Mouse (Mus musculus) embryonic facial prominence, embryonic 12.5 days (tissue): ENCODE data around the gene Pnkd. TPM values are rescaled to one million over a fixed set of nuclear protein-coding genes. Genes with fewer than 3 reads are reported as not detected.

ENCODE experiments used
- ATAC-seq: fragments of 200-750 bp; cut with Nextera tagmentation; 2 replicates; pipeline ENCODE4 v1.8.0; 2017; ENCODE audit not compliant: insufficient number of reproducible peaks, insufficient read depth, low FRiP score, low TSS enrichment
- H3K27ac ChIP-seq: fragments of 300-500 bp; sonication (generic); 2 replicates; pipeline ENCODE4 v1.5.1; 2016; ENCODE audit warnings: mild to moderate bottlenecking
- H3K27me3 ChIP-seq: fragments of 300-500 bp; sonication (generic); 2 replicates; pipeline ENCODE4 v1.6.1; 2016; ENCODE audit warnings: mild to moderate bottlenecking, moderate library complexity
- H3K36me3 ChIP-seq: fragments of 300-500 bp; sonication (generic); 2 replicates; pipeline ENCODE4 v1.6.1; 2016; ENCODE audit warnings: mild to moderate bottlenecking
- H3K4me1 ChIP-seq: fragments of 300-500 bp; sonication (generic); 2 replicates; pipeline ENCODE4 v1.6.1; 2016
- H3K4me2 ChIP-seq: fragments of 300-500 bp; sonication (generic); replicated peaks from 2 replicates; pipeline ENCODE4 v1.6.1; 2016; ENCODE audit warnings: mild to moderate bottlenecking, moderate library complexity
- H3K4me3 ChIP-seq: fragments of 300-500 bp; sonication (generic); 2 replicates; pipeline ENCODE4 v1.5.1; 2016; ENCODE audit warnings: mild to moderate bottlenecking
- H3K9ac ChIP-seq: fragments of 300-500 bp; sonication (generic); 2 replicates; pipeline ENCODE4 v1.6.1; 2016; ENCODE audit warnings: mild to moderate bottlenecking, moderate library complexity
- H3K9me3 ChIP-seq: fragments of 300-500 bp; sonication (generic); 2 replicates; pipeline ENCODE4 v1.6.1; 2016; ENCODE audit warnings: mild to moderate bottlenecking, moderate library complexity
- WGBS: fragments of 180-500 bp; shearing (Covaris S2); methylation state at CpG from one replicate; pipeline ENCODE4 v1.1.7; 2016; 5-methylcytosine and 5-hydroxymethylcytosine counted together
- polyA plus RNA-seq: library from polyadenylated mRNA; unstranded; fragments of >200 nt; fragmentation: Nextera tagmentation; extraction: Ambion mirVana; gene quantifications from 2 replicates; pipeline ENCODE4 v1.2.1, GENCODE M21; 2016

Gene Pnkd
- polyA plus RNA-seq, 1 experiment from 2014 or later, result 106 TPM

GRCm38 (mm10) chr1:74370040-74370439 lies 85.3 kb downstream of the Pnkd start:
- Histone ChIP-seq H3K9me3 (no peaks in the 10 kb centered on the region), H3K9ac (no peak overlapping the region), H3K4me1 (peaks cover 2% of the 10 kb centered on the region; the same call in 1 of the 2 replicates), H3K4me3 (no peak overlapping the region), H3K36me3 (no peaks in the 10 kb centered on the region), H3K27ac (no peak overlapping the region), H3K4me2 (no peak overlapping the region), H3K27me3 (no peaks in the 10 kb centered on the region)
- 51% methylated on average over 4 of the region's 4 CpGs for WGBS
- ATAC-seq, result no peak

DNA sequence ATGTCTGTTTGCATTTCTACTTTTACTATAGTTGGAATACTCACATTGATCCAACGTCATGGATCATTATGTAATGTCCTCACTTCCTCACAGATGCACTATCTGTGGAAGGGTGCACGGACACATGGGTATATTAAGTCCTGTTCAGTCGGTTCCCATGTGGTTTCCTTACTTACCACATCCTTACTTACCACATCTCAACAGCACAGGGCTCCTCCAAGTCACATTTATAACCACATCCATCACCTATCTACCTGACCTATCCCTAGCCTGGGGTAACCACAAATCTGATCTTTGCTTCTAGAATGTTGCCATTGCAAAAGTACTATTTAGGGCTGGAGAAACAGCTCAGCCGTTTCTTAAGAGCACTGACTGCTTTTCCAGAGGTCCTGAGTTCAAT lies 88.6 kb downstream of the Pnkd start:
- ATAC-seq, result no peak
- no peak overlapping the region for H3K4me2 ChIP-seq
- no peaks in the 10 kb centered on the region for H3K9me3 ChIP-seq
- peaks cover 4% of the 10 kb centered on the region; the same call in 1 of the 2 replicates for H3K4me1 ChIP-seq
- H3K4me3 ChIP-seq, result no peak overlapping the region
- 78% methylated on average over 4 of the region's 4 CpGs for WGBS
- H3K27ac ChIP-seq, result no peak overlapping the region
- H3K27me3 ChIP-seq, result no peaks in the 10 kb centered on the region
- no peaks in the 10 kb centered on the region for H3K36me3 ChIP-seq
- no peak overlapping the region for H3K9ac ChIP-seq

DNA sequence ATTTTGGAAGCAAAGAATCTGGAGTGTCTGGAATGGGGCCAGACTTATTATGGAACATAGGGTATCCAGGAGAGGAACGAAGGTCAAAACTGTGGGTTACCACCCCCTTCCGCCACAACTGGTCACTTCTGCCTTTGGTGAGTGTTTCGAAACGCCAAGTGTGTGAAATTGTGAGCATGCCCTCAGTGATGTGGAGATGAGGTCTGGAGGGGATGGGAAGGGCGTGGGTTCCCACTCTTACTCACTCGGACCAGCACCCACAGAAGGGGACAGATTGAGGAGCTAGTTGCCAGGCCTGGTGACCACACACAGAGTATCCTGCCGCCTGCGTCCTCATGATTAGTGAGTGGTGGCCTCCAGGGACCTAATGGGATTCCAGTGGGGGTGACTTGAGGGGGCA lies 90.2 kb downstream of the Pnkd start, which contains the start of gene Slc11a1:
Gene Slc11a1 (plus strand): TSS at position 216 of the 400 bp plus-strand sequence.
- Histone ChIP-seq H3K4me2 (no peak within 1 kb of the TSS), H3K9me3 (no peaks in the 10 kb centered on the region), H3K27me3 (no peaks in the 10 kb centered on the region), H3K27ac (no peak within 1 kb of the TSS), H3K4me1 (peaks cover 4% of the 10 kb centered on the region; the same call in 1 of the 2 replicates), H3K4me3 (no peak within 1 kb of the TSS), H3K36me3 (no peaks in the 10 kb centered on the region), H3K9ac (no peak within 1 kb of the TSS)
- 79% methylated on average over 8 of the region's 8 CpGs for WGBS
- no peak for ATAC-seq

GRCm38 (mm10) chr1:74375561-74375960 lies 90.8 kb downstream of the Pnkd start:
- Histone ChIP-seq H3K27me3 (no peaks in the 10 kb centered on the region), H3K36me3 (no peaks in the 10 kb centered on the region), H3K4me3 (no peak overlapping the region), H3K4me2 (no peak overlapping the region), H3K9me3 (no peaks in the 10 kb centered on the region), H3K4me1 (peaks cover 4% of the 10 kb centered on the region; the same call in 1 of the 2 replicates), H3K27ac (no peak overlapping the region), H3K9ac (no peak overlapping the region)
- WGBS, result 73% methylated on average over 10 of the region's 10 CpGs
- ATAC-seq, result no peak

GRCm38 (mm10) chr1:74376396-74376795 lies 91.7 kb downstream of the Pnkd start:
- WGBS, result 75% methylated on average over 4 of the region's 4 CpGs
- ATAC-seq, result no peak
- H3K4me1 ChIP-seq, result peaks cover 4% of the 10 kb centered on the region; the same call in 1 of the 2 replicates
- no peak overlapping the region for H3K9ac ChIP-seq
- no peaks in the 10 kb centered on the region for H3K9me3 ChIP-seq
- no peak overlapping the region for H3K27ac ChIP-seq
- no peak overlapping the region for H3K4me3 ChIP-seq
- no peaks in the 10 kb centered on the region for H3K36me3 ChIP-seq
- H3K4me2 ChIP-seq, result no peak overlapping the region
- H3K27me3 ChIP-seq, result no peaks in the 10 kb centered on the region

DNA sequence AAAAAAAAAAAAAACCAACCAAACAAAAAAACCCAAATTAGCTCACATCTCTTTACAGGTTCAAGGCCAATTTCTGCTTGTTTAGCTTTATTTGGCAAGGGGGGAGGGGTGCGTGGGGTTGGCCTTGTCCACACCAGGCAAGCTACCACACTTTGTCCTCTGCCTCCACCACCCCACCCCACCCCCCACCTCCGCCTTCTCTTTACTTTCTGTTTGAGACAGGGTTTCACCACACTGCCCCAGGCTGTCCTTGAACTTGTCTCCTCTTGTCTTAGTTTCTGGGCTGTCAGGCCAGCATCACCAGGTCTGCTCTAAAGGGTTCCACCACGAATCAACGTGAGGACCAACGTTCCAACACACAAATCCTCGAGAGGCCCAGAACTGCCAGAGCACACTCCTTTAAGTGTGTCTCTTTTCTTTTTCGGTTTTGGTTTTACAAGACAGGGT lies 94.4 kb downstream of the Pnkd start:
- ATAC-seq, result no peak
- 81% methylated on average over 7 of the region's 7 CpGs for WGBS
- Histone ChIP-seq H3K4me1 (peaks cover 4% of the 10 kb centered on the region; the same call in 1 of the 2 replicates), H3K4me3 (no peak overlapping the region), H3K9ac (no peak overlapping the region), H3K27ac (no peak overlapping the region), H3K4me2 (no peak overlapping the region), H3K27me3 (no peaks in the 10 kb centered on the region), H3K36me3 (no peaks in the 10 kb centered on the region), H3K9me3 (no peaks in the 10 kb centered on the region)

GRCm38 (mm10) chr1:74380484-74380883 lies 95.8 kb downstream of the Pnkd start:
- H3K4me2 ChIP-seq, result no peak overlapping the region
- no peaks in the 10 kb centered on the region for H3K9me3 ChIP-seq
- no peak overlapping the region for H3K9ac ChIP-seq
- WGBS, result 75% methylated on average over 5 of the region's 5 CpGs
- no peaks in the 10 kb centered on the region for H3K36me3 ChIP-seq
- ATAC-seq, result no peak
- H3K27me3 ChIP-seq, result no peaks in the 10 kb centered on the region
- H3K27ac ChIP-seq, result no peak overlapping the region
- H3K4me3 ChIP-seq, result no peak overlapping the region
- no peaks in the 10 kb centered on the region for H3K4me1 ChIP-seq

DNA sequence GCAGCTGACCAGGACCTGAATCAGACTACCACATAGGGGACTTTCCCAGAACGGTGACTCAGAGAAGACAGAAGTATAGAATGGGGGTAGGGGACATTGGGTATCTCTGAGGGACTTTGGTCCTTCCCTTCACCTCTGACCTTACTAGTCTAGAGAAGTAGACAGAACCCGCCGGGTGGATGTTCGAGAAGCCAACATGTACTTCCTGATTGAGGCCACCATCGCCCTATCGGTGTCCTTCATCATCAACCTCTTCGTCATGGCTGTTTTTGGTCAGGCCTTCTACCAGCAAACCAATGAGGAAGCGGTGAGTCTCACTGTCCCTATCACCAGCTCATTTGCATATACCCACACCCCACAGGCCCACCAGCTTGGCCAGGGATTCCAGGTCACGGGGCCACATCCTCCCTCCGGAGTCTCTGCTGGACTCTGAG lies 96.9 kb downstream of the Pnkd start:
- no peaks in the 10 kb centered on the region for H3K9me3 ChIP-seq
- ATAC-seq, result no peak
- H3K4me3 ChIP-seq, result no peak overlapping the region
- H3K4me2 ChIP-seq, result no peak overlapping the region
- 89% methylated on average over 10 of the region's 10 CpGs for WGBS
- no peaks in the 10 kb centered on the region for H3K36me3 ChIP-seq
- no peak overlapping the region for H3K9ac ChIP-seq
- H3K4me1 ChIP-seq, result no peaks in the 10 kb centered on the region
- no peaks in the 10 kb centered on the region for H3K27me3 ChIP-seq
- H3K27ac ChIP-seq, result no peak overlapping the region

DNA sequence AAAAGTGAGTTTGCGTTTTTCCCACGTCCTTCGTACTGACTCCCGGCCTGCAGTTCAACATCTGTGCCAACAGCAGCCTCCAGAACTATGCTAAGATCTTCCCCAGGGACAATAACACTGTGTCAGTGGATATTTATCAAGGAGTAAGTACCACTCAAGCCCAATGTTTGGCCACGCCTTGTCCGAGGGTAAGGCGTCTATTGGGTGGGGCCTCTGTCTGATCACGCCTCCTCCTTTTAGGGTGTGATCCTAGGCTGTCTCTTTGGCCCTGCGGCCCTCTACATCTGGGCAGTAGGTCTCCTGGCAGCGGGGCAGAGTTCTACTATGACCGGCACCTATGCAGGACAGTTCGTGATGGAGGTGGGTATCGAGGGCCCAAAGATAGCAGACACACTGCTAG lies 98.7 kb downstream of the Pnkd start:
- Histone ChIP-seq H3K9me3 (no peaks in the 10 kb centered on the region), H3K27ac (no peak overlapping the region), H3K27me3 (no peaks in the 10 kb centered on the region), H3K9ac (no peak overlapping the region), H3K4me1 (peaks cover 7% of the 10 kb centered on the region; the same call in 1 of the 2 replicates), H3K4me2 (no peak overlapping the region), H3K4me3 (no peak overlapping the region), H3K36me3 (no peaks in the 10 kb centered on the region)
- WGBS, result 83% methylated on average over 13 of the region's 13 CpGs
- ATAC-seq, result no peak

DNA sequence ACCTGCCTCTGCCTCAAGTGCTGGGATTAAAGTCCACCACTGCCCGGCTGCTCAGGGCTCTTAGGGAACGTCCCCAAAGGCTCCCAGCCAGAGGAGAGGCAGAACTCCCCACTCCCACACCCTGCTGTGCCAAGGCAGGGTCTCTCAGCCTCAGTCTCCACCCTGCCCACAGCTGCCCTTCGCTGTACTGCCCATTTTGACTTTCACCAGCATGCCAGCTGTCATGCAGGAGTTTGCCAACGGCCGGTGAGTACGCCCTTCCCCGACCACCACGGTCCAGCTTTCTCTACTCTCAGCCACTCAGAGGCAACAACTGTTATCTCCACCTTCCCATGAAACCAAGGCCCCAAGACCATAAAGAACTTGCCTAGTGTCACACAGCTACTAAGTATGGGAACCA lies 99.8 kb downstream of the Pnkd start:
- Histone ChIP-seq H3K9ac (no peak overlapping the region), H3K27me3 (no peaks in the 10 kb centered on the region), H3K36me3 (no peaks in the 10 kb centered on the region), H3K27ac (no peak overlapping the region), H3K4me2 (no peak overlapping the region), H3K4me3 (no peak overlapping the region), H3K4me1 (peaks cover 9% of the 10 kb centered on the region), H3K9me3 (no peaks in the 10 kb centered on the region)
- WGBS, result 87% methylated on average over 8 of the region's 8 CpGs
- ATAC-seq, result no peak

GRCm38 (mm10) chr1:74385064-74385463 lies 100.3 kb downstream of the Pnkd start:
- H3K9me3 ChIP-seq, result no peaks in the 10 kb centered on the region
- no peak for ATAC-seq
- H3K4me1 ChIP-seq, result peaks cover 15% of the 10 kb centered on the region
- H3K27me3 ChIP-seq, result no peaks in the 10 kb centered on the region
- H3K4me3 ChIP-seq, result no peak overlapping the region
- no peak overlapping the region for H3K27ac ChIP-seq
- H3K9ac ChIP-seq, result no peak overlapping the region
- WGBS, result 89% methylated on average over 10 of the region's 10 CpGs
- no peaks in the 10 kb centered on the region for H3K36me3 ChIP-seq
- H3K4me2 ChIP-seq, result no peak overlapping the region

DNA sequence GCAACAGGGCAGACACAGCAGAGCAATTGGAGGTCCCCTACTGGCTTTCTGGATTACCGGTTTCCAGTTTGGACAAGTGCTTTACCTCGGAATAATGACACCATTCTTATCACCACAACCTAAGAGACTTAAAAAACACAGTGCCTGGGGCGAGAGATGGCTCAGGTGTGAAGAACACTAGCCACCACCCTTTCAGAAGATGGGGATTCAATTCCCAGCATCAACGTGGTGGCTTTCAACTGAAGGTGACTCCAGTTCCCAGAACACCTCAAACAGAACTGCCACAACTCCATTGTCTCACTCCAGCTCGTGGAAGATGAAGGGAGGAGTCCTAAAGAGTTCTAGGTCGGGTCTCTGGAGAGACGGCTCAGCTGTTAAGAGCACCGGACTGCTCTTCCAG lies 100.8 kb downstream of the Pnkd start:
- no peak for ATAC-seq
- no peak overlapping the region for H3K4me2 ChIP-seq
- H3K9ac ChIP-seq, result no peak overlapping the region
- H3K4me1 ChIP-seq, result peaks cover 19% of the 10 kb centered on the region
- H3K9me3 ChIP-seq, result no peaks in the 10 kb centered on the region
- WGBS, result 90% methylated on average over 8 of the region's 8 CpGs
- no peaks in the 10 kb centered on the region for H3K27me3 ChIP-seq
- H3K4me3 ChIP-seq, result no peak overlapping the region
- H3K36me3 ChIP-seq, result no peaks in the 10 kb centered on the region
- no peak overlapping the region for H3K27ac ChIP-seq

- Histone ChIP-seq H3K27me3 (no peaks in the 10 kb centered on the region), H3K9ac (peak overlapping the region; percentile 51), H3K9me3 (no peaks in the 10 kb centered on the region), H3K4me2 (peak overlapping the region; percentile 51), H3K4me3 (peak overlapping the region; percentile 44), H3K36me3 (no peaks in the 10 kb centered on the region), H3K27ac (peak overlapping the region; percentile 98), H3K4me1 (peaks cover 24% of the 10 kb centered on the region)
- WGBS, result 50% methylated on average over 7 of the region's 10 CpGs
- no peak for ATAC-seq
Observed at GRCm38 (mm10) chr1:74386363-74386713, 101.6 kb downstream of the Pnkd start.
